Mouse (Mus musculus) lung, postnatal 14 days (tissue): ENCODE data around the gene Hivep3.

Source experiments
- DNase-seq: peaks from one replicate; pipeline ENCODE4 v3.0.0; 2021

Hivep3 gene

DNA sequence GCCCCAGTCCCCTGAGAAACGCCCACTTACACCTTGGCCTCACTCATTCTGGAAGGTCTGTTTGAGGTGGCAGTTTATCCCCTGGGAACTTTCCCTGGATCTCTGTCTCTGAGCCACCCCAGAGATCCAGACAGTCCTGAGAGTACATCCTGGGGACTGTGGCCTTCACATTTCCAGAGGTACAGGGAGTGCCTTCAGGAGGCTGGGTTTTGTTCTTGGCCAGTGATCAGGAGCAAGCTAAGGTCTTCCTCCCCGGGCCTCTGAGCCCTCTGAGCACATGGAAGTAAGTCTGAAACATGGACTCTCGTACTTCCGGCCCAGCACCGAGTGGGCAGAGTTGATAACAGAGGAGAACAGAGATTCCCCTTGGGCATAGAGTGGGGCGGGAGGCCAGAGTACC, 391.1 kb downstream of the Hivep3 start:
- no peak for DNase-seq

GRCm38 (mm10) chr4:120126047-120126446, 392.5 kb downstream of the Hivep3 start:
- DNase-seq = no peak

- no peak for DNase-seq
Observed at GRCm38 (mm10) chr4:120127333-120127732, 393.7 kb downstream of the Hivep3 start.

DNA sequence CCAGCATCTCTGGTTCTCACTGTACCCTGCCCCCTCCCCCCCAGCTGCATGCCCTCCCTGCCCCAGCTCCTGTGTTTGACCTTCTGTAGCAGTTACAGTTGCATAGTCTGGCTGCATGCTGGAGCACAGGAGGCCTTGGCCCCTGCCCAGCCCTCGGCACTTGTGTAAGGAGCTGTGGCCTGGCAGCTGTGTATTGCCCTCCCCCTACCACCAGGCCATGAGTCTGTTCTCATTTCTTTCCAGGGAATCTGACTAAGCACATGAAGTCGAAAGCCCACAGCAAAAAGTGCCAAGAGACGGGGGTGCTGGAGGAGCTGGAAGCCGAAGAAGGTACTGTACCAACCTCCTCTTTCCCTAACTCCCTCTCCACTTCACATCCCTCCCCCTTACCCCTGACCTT, 394.4 kb downstream of the Hivep3 start:
- DNase-seq = peak; percentile 33

- DNase-seq = peak; percentile 51
Observed at GRCm38 (mm10) chr4:120129233-120129885, 395.8 kb downstream of the Hivep3 start.

DNA sequence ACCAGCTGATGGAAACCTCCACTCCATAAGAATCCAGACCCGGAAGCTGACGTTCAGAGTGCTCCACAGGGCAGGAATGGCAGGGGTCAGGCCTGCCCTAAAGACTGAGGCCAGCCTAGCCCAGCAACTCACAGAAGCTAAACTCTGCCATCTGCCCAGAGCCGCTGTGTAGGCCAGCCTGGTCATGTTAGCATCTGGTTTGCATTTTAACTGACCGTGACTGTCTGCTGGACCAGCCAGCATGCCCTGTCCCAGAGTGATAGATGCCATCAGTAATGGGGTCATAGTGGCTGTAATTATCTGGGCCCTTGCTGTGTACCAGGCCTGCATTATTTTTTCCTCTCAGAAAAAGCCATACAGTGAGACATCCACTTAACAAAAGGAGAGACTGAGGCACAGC, 397.3 kb downstream of the Hivep3 start:
- no peak for DNase-seq

GRCm38 (mm10) chr4:120131441-120132220, 398.0 kb downstream of the Hivep3 start:
- DNase-seq = peak; percentile 91

- no peak for DNase-seq
Observed at GRCm38 (mm10) chr4:120134223-120134622, 400.6 kb downstream of the Hivep3 start.

GRCm38 (mm10) chr4:120141810-120142209, 408.2 kb downstream of the Hivep3 start:
- DNase-seq = no peak

- DNase-seq = no peak
Observed at GRCm38 (mm10) chr4:120142905-120143304, 409.3 kb downstream of the Hivep3 start.

DNA sequence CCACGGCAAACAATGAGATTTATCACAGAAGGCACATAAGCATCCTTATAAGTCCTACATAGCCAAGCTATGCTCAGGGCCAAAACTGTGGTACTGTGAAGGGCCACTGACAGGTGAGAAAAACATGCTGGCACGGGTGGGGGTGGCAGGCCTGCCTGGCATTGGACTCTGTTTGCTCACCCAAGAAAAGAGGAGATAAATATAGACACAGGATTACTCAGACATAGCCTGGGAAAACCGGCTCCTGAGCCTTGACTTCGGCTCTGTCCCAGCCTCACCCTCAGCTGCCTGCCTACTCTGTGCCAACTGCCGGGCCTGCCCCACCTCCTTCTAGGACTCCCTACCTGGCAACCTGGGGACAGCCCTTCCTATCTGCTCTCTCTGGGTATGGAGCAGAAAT, 410.8 kb downstream of the Hivep3 start:
- DNase-seq = peak; percentile 6

GRCm38 (mm10) chr4:120145931-120146330, 412.3 kb downstream of the Hivep3 start:
- peak; percentile 39 for DNase-seq

DNA sequence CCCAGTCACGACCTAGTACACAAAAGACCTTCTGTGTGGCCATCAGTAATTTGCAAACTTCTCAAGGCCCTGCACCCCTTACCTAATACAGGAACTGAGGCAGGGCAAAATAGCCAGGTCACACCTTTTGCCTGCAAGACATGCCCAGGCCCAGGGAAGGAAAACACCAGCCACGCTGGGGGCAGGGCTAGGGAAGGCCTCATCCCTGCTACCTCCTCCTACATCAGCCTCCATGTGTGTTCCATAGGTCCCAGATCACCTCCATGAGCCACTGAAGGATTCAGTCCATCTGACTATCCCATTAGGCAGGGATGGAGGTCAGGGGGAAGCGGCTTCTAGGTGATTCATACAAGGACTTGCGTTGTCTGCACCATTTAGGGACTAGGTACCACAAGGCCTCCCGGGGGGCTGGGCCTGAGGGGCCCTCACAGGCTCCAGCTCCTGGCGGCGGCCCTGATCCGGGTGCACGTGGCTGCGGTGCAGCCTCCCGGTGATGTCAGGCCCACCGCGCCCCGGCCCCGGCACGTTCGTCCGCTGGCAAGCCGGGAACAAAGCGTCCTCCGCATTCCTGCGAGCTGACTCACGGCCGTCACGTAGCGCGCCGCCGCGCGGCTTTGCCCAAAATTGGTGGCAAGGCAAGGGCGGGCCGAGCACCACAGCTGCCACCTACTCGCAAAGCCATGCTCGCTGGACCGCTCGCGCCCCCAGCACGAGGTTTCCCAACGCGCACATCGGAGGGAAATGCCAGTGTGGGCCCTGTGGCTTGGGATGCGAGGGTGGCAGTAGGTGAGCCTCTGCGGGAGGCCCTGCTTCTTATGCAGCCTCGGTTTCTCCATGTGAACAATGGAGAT, 414.9 kb downstream of the Hivep3 start:
- peak; percentile 88 for DNase-seq

- no peak for DNase-seq
Observed at GRCm38 (mm10) chr4:120149142-120149524, 415.5 kb downstream of the Hivep3 start.

- no peak for DNase-seq
Observed at GRCm38 (mm10) chr4:120150345-120150920, 416.8 kb downstream of the Hivep3 start.

GRCm38 (mm10) chr4:120151906-120152305, 418.3 kb downstream of the Hivep3 start:
- no peak for DNase-seq

GRCm38 (mm10) chr4:120152648-120153047, 419.1 kb downstream of the Hivep3 start:
- no peak for DNase-seq

DNA sequence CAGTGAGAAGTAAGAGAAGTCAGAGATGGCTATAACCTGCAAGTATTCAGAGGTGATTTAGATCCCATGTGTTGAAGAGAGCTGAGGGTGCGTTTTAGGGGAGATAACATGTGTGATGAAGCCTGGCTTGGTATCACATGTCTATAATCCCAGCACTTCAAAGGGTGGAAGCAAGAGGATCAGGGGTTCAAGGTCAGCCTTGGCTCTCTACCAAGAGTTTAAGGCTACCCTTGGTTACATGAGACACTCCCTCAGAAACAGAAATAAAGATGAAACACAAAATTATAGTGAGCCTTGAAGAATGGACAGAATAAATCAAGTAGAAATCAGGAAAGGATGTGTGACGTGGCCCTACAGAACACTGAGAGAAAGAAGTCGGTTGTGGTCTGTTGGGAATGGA, 420.2 kb downstream of the Hivep3 start:
- no peak for DNase-seq

GRCm38 (mm10) chr4:120158714-120159310, 425.2 kb downstream of the Hivep3 start:
- no peak for DNase-seq

GRCm38 (mm10) chr4:120161166-120161949, 427.8 kb downstream of the Hivep3 start, which contains the start of gene Edn2:
Gene Edn2 (plus strand): TSS chr4:120161206.
- peak; percentile 86 for DNase-seq

- no peak for DNase-seq
Observed at GRCm38 (mm10) chr4:120162586-120162985, 429.0 kb downstream of the Hivep3 start.

DNA sequence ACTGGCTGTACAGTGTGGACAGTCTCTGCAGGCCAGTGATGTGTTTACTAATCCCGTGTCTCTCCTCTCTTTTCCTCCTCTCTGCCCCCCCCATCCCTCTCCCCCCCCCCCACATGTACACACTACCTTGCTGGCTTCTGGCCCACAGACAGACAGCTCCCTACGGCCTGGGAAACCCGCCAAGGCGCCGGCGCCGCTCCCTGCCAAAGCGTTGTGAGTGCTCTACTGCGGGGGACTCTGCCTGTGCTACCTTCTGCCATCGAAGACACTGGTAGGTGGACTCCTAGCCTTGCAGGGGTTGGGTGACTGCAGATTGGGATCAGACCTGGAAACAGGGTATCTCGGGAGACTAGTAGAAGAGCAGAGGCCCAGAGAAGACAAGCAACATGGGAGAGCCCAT, 429.7 kb downstream of the Hivep3 start:
- DNase-seq = peak; percentile 68
